Mouse (Mus musculus) layer of hippocampus, adult 9-10 months (tissue): ENCODE results near the gene Coro1a.

ENCODE experiments used
- DNase-seq: peaks from one replicate; pipeline ENCODE4 v3.0.0; 2022; ENCODE audit warnings: low spot score

Coro1a gene

GRCm38 (mm10) chr7:126708175-126708952 is 777 bp upstream of the Coro1a start:
- DNase-seq = no peak

- DNase-seq = peak; percentile 77
Observed at GRCm38 (mm10) chr7:126704121-126704980, 3.2 kb downstream of the Coro1a start.

GRCm38 (mm10) chr7:126703757-126704077 is 3.9 kb downstream of the Coro1a start:
- no peak for DNase-seq

- no peak for DNase-seq
Observed at GRCm38 (mm10) chr7:126702861-126703756, 4.5 kb downstream of the Coro1a start.

DNA sequence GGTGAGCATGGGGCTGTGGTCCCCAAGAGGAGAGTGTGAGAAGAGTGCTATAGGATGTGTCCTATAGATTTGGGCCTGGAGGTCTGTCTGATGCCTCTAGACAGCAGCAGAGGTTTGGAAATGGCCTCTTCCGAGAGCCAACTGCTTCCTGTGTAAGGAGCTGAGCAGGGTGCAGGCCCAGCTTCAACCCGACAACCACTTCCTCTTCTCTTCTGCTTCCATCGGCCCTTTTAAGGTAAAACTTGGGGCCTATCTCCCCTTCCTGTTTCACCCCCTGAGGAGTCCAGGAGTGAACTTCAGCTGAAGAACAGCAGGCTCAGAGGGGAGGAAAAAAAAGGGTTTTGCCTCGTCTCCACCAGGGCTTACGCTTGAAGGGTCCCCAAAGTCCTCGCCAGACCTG is 5.2 kb downstream of the Coro1a start:
- no peak for DNase-seq

DNA sequence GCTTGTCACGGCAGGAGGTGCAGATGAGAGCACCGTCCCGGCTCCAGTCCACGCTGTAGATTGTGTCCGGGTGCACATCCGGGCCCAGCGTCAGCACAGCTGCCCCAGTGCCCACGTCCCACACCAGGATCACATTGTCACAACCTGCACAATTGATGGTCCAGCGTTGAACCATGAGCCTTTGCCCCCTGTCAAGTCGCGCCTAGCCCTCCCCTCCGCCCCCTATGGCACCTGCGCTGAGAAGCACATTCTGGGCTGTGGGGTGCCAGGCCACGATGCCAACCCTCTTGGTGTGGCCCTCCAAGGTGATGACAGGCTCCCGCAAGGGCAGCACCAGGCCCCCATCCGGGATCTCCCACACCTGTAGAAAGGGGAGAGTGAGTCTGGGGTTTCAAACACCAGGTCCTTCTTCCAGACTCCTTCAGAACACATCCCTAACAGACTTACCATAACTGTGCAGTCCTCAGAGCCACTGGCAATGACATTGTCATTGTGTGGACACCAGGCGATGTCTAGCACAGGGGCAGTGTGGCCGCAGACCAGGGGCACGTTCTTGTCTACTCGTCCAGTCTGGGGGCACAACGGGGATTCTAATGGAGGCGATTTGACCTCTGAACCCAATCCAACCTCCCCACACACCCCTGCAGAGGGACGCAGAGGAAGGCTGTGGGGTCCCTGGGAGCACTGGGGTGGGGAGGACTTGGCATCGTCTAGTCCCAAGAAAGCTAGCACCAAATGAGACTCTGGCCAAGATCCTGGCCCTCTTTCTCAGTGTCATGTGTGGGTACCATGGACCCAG is 5.8 kb downstream of the Coro1a start:
- no peak for DNase-seq

DNA sequence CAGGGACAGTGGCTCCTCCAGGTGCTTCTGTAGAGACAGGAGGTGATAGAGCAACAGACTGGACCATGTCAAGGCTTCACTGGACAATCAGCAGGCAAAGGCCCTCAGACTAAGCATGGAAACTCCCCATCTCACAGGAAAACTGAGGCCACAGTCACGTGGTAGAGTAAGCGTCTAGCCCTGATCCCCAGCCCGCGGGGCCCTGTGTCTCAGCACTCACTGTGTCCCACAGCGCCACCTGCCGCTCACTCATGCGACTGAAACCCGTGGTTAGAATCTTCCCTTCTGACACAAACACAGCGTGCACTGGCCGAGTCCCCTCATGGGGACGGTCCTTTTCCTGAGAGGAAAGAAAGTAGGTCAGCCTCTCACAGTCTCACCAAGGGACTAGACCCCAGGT is 6.5 kb downstream of the Coro1a start:
- DNase-seq = peak; percentile 90

GRCm38 (mm10) chr7:126700063-126701015 is 7.2 kb downstream of the Coro1a start:
- no peak for DNase-seq

GRCm38 (mm10) chr7:126697838-126698237 is 9.7 kb downstream of the Coro1a start:
- no peak for DNase-seq

DNA sequence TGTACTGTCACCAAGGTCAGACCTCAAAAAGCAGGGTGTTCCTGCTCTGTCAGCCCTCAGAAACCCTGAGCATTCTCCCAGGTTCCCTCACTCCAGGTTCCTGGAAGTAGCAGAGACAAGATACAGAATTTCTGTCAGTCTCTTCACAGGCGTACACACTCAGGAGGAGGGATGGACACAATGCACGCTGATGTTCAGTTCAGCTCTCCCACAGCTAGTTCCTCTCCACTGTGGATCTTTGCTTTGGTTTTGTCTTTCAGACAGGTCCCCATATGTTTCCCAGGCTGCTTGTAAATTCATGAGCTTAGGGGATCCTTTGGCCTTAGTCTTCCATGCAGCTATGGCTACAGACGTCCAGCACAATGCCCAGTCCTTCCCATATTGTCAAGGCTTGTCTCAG is 10.7 kb downstream of the Coro1a start:
- DNase-seq = no peak

DNA sequence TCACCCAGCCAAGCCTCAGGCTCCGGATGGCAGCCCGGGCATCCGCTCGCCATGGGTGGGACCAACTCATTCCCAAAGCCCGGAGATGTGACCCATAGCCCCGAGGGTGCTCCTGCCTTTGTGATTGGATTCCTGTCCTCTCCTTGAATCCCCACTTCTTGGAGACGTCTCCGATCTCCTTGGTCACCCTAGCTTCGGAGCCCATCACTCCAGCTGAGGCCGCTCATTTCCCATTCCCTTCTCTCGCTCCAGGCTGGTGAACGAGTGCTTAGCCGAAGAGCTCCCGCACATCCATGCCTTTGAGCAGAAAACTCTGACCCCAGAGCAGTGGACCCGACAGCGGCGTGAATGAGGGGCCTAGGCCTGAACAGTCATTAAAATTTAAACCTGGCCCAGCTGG is 11.3 kb downstream of the Coro1a start:
- no peak for DNase-seq

DNA sequence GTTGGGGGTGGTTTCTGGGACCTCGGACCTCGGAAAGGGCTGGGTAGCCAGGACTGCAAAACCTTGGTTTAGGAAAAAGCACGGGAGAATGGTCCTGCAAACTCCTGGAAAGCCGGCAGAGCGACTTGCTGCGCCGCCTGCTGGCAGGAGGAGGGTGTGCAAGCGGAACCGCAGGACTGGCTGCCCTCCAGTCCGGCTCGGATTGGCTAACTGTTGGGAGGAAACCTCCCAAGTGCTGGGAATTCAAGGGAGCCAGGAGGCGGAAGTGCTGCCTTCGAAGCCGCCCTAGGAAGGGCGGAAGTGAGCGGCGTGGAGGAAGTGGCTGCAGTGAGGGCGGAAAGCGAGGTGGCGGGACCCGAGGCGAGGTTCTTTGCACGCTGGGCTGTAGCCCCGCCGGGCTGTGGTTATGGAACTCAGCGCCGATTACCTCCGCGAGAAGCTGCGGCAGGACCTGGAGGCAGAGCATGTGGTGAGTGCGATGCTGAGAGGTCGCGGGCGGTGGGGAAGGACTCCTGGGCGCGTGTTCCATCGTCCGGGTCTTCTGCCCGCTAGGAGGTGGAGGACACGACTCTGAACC is 11.9 kb downstream of the Coro1a start, which contains the start of gene Slx1b:
Gene Slx1b (minus strand): TSS at position 154 of the 577 bp plus-strand sequence.
- peak; percentile 89 for DNase-seq

DNA sequence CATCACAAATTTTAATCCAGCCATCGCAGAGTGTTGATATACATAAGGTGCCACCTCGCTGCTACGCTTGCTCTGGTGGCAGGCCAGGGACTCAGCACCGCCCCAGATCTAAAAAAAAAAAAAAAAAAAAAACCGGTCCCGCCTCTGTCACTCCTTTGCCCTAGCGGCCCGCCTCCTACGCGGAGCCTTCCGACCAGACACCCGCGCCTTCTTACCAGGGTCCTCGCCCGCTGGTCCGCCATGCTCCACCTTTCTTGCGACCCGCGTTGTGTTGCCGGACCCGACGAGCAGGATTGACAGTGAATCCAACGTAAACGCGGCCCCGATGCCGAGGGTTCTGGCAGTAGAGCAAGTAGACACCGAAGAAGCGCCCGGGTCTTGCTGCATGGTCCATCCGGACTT is 12.4 kb downstream of the Coro1a start, which contains the start of gene Bola2:
Gene Bola2 (plus strand): TSS at position 192 of the 402 bp plus-strand sequence.
- no peak for DNase-seq

DNA sequence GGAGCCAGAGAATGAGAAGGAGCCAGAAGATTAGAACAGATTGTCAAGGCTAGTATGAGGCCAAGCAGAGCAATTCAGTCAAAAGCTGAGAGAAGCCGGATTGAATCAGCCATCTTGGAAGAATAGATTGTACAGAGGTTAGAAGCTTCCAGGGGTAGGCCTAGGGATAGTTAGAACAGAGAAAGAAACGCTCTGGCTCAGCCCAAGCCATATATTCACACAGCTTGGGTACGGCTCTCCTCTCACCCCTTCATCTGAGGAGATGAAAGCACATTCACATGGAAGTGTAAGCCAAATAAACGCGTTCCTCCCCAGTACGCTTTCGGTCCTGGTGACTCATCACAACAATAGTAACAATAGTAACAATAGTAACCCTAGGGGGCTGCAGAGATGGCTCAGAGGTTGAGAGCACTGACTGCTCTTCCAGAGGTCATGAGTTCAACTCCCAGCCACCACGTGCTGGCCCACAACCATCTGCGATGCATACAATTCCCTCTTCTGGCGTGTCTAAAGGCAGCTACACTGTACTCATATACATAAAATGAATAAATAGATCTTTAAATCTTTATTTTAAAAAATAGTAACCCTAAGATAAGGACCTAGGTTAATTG is 13.0 kb downstream of the Coro1a start:
- no peak for DNase-seq

- DNase-seq = no peak
Observed at GRCm38 (mm10) chr7:126693781-126694180, 13.8 kb downstream of the Coro1a start.

DNA sequence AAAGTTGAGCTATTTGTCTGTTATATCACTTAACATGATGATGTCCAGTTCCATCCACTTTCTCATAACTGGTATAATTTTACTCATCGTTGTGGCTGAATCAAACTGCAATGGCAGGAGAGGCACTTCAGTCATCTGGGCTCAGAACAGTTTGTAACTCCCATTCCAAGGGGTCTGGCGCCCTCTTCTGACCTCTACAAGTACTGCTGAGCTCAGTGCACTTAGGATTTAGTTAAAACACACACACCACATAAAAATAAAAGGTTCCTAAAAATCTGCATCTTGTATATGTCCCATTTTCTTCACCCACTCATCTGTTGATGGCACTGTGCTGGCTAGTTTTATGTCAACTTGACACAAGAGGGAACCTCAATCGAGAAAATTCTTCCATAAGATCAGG is 14.3 kb downstream of the Coro1a start:
- peak; percentile 85 for DNase-seq

GRCm38 (mm10) chr7:126692426-126692825 is 15.2 kb downstream of the Coro1a start:
- no peak for DNase-seq

- no peak for DNase-seq
Observed at GRCm38 (mm10) chr7:126691676-126692075, 15.9 kb downstream of the Coro1a start.

DNA sequence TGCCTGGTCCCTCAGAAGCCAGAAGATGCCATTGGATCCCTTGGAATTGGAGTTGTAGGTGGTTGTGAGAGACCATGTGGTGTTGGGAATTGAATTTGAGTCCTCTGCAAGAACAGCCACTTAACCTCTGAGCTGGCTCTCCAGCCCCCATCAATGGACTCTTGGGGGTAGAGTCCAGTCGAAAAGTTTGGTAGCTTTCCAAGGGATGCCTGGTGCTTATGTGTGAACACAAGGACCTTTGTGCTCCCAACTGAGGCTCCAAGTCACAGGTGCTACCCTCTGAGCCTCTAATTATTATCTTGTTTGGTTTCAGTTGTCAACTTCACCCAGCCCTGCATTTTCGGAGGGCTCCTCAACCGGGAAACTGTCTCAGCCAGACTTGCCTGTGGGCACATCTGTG is 16.9 kb downstream of the Coro1a start:
- DNase-seq = no peak
